ENCODE assay signal across 17 mouse cellular contexts in the genomic region with DNA sequence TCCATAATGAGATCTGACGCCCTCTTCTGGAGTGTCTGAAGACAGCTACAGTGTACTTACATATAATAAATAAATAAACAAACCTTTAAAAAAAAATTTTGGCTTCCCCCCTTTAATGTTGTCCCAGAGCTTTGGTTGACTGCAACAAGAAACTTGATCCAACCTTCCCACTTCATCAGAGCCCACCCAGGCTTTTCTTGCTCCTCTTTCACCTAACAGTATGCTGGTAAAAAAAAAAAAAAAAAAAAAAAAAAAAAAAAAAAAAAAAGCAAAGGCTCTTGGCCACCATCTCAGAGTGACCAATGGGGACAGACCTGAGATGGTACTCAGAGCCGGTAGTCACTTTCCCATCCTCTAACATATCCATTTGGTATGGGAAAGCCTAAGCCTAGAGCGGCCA.
"Had no signal": no experiment of that assay in that cellular context is flagged by ENCODE, and none has a peak within 500 bp of the region (broad histone marks: within the 10 kb centered on the region; RNA-seq: fewer than 3 reads in every experiment).

No protein-coding gene starts in this region.

- H3K27me3 ChIP-seq: neural tube, embryonic 12.5 days; neural tube, embryonic 13.5 days; neural tube, embryonic 15.5 days; stomach, embryonic 15.5 days had no signal

- H3K4me2 ChIP-seq: neural tube, embryonic 12.5 days; neural tube, embryonic 13.5 days; neural tube, embryonic 15.5 days; stomach, embryonic 15.5 days had no signal

- H3K4me3 ChIP-seq: neural tube, embryonic 12.5 days; neural tube, embryonic 13.5 days; neural tube, embryonic 15.5 days; stomach, embryonic 15.5 days had no signal

- H3K9me3 ChIP-seq: neural tube, embryonic 12.5 days; neural tube, embryonic 13.5 days; neural tube, embryonic 15.5 days; stomach, embryonic 15.5 days had no signal

- H3K9ac ChIP-seq: neural tube, embryonic 12.5 days; neural tube, embryonic 13.5 days; neural tube, embryonic 15.5 days; stomach, embryonic 15.5 days had no signal

- H3K27ac ChIP-seq: neural tube, embryonic 12.5 days; neural tube, embryonic 13.5 days; neural tube, embryonic 15.5 days; stomach, embryonic 15.5 days; stomach, postnatal 0 days had no signal

- DNase-seq: retina, postnatal 1 day; right cerebral cortex, adult 18-20 months; right cerebral cortex, postnatal 14 days; right cerebral cortex, postnatal 25 days; right cerebral cortex, postnatal 4 days; spleen, adult 18-20 months; thymus, adult 18-20 months; thymus, adult 2 months; thymus, postnatal 14 days; thymus, postnatal 25 days; thymus, postnatal 36 days; thymus, postnatal 4 days had no signal
